Mouse (Mus musculus): ENCODE measurements around the gene Zfp12. TPM values are rescaled to one million over a fixed set of nuclear protein-coding genes. Genes with fewer than 3 reads are reported as not detected.
"Not testable (repeated sequence)": the region's sequence is repeated elsewhere in the genome, so short reads cannot be mapped to it uniquely, and the experiment has no call there.

Zfp12 gene
- total RNA-seq (2021), result 1 to 10 TPM; 7.0 to 8.6 TPM
- long read RNA-seq, experiment 1, full-length matches to known transcripts, result 3 of 4 reads
- long read RNA-seq, experiment 1, partial matches to known transcripts, result 1 of 4 reads
- long read RNA-seq, experiment 1, other reads (novel, unspliced or antisense), result 0 of 4 reads
- long read RNA-seq, experiment 2, full-length matches to known transcripts, result 9 of 11 reads
- long read RNA-seq, experiment 2, partial matches to known transcripts, result 0 of 11 reads
- long read RNA-seq, experiment 2, other reads (novel, unspliced or antisense), result 2 of 11 reads

GRCm38 (mm10) chr5:143235028-143235693, at the start of gene Zfp12:
Gene Zfp12 (plus strand): TSS chr5:143235163.
- intact Hi-C loops (cut with DNase I; ENCODE audit: low total_unique reads), result no loop called here
- peak; percentile 93 for DNase-seq

DNA sequence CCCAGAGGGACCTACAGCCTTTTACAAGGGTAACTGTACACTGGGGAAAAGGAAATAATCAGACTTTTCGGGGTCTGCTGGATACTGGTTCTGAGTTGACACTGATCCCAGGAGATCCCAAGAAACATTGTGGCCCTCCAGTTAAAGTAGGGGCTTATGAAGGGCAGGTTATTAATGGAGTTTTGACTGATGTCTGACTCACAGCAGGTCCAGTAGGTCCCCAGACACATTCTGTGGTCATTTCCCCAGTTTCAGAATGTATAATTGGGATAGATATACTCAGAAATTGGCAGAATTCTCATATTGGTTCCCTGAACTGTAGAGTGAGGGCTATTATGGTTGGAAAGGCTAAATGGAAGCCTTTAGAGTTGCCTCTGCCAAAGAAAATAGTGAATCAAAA, 46.9 kb upstream of the Zfp12 start:
- intact Hi-C loops (cut with DNase I; ENCODE audit: low total_unique reads); DNase-seq: not testable (repeated sequence)

GRCm38 (mm10) chr5:143192806-143193205, 42.2 kb upstream of the Zfp12 start:
- DNase-seq, result no peak
- intact Hi-C loops (cut with DNase I; ENCODE audit: low total_unique reads), result no loop called here

DNA sequence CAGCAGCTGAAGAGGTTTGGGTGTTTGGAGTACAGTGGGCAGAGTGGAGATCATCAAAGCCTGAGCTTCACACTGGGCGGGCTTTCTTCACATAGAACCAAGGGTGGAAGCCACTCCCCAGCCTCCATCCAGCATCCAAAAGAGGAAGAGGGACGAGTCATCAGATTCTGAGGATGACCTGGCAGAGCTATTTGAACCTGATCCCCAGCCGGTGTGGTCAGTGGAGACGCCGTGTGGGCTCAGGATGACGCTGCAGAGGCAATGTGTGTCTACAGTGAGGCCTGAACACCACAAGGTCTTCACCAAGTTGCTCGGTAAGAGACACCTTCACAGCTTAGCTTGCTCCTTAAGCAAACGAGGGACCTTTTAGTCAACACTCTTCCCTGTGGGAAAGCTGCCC, 40.2 kb upstream of the Zfp12 start:
- DNase-seq; intact Hi-C loops (cut with DNase I; ENCODE audit: low total_unique reads): not testable (repeated sequence)

GRCm38 (mm10) chr5:143195166-143195565, 39.8 kb upstream of the Zfp12 start:
- no peak for DNase-seq
- intact Hi-C loops (cut with DNase I; ENCODE audit: low total_unique reads), result no loop called here

GRCm38 (mm10) chr5:143196506-143196905, 38.5 kb upstream of the Zfp12 start:
- intact Hi-C loops (cut with DNase I; ENCODE audit: low total_unique reads), result no loop called here
- DNase-seq, result no peak

DNA sequence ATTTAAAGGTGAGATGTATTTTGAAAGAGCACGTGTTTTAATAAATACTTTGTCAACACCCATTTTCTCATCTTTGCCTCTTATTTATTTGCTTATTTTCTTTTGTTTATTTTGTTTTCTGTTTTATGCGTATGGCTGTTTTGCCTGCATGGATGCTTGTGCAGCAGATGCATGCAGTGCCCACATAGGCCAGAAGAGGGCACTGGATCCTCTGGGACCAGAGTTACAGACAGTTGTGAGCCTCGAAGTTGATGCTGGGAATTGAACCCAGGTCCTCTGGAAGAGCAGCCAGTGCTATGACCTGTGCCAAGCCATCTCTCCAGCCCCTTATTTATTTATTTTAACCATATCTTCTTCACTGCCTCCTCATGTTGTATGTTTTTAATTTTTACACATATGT, 29.9 kb upstream of the Zfp12 start:
- intact Hi-C loops (cut with DNase I; ENCODE audit: low total_unique reads), result no loop called here
- no peak for DNase-seq

DNA sequence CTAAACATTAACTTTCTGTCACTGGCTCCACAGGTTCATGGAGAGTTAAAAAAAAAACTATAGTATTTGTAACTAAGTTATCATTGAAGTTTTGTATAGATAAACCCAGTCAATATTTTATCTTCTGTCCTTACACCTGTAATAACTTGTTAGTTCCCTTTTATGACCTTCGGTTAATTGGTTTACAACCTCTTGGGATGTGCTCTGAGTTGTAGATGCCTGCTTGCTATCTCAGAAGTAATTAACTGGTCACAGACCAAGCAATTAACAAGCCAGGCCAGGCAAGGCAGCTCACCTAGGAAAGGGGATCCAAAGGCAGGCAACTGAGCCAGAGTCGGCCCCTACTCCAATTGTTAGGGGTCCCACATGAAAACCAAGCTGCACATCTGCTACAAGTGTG, 21.1 kb upstream of the Zfp12 start:
- intact Hi-C loops (cut with DNase I; ENCODE audit: low total_unique reads), result no loop called here
- no peak for DNase-seq

DNA sequence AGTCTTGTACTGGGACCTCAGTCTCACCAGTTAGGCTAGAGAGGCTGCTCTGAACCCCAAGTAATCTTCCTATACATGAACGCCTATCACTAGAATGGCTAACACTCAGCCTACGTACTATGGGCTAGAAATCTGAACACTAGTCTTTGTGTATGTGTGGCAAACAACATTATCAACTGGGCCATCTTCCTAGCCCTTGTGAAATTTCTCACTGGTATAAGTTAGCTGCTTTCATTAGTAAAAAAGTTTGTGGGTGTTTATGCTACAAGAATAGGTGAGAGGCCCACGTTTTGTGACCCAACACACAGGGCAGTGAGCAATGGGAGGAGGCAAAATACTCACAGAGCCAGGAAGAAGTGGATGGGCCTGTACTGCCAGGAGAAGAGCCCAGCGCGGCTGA, 14.0 kb upstream of the Zfp12 start:
- intact Hi-C loops (cut with DNase I; ENCODE audit: low total_unique reads), result no loop called here
- DNase-seq, result no peak

GRCm38 (mm10) chr5:143222287-143222686, 12.7 kb upstream of the Zfp12 start:
- no peak for DNase-seq
- intact Hi-C loops (cut with DNase I; ENCODE audit: low total_unique reads), result no loop called here

DNA sequence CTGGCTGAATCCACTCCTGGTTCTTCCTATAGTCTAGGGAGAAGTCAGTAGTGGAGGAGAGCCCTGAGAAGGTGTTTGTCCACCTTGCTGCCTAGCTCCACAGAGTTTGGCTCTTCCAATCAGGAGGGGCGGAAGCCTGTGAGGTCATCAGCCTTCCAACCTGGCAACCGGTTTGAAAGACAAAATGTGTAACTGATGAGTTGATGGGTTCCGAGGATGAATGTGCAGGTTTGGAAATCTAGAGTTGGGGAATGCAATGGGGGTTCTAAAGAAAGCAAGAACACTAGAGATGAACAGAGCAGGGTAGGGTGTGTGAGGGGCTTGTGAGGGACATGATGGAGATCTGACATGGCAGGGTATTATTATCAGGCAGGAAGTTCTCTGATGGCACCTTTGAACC, 8.2 kb upstream of the Zfp12 start, which contains the start of gene Spdye4a:
Gene Spdye4a (minus strand): TSS at position 101 of the 400 bp plus-strand sequence.
- DNase-seq, result no peak
- intact Hi-C loops (cut with DNase I; ENCODE audit: low total_unique reads), result no loop called here

DNA sequence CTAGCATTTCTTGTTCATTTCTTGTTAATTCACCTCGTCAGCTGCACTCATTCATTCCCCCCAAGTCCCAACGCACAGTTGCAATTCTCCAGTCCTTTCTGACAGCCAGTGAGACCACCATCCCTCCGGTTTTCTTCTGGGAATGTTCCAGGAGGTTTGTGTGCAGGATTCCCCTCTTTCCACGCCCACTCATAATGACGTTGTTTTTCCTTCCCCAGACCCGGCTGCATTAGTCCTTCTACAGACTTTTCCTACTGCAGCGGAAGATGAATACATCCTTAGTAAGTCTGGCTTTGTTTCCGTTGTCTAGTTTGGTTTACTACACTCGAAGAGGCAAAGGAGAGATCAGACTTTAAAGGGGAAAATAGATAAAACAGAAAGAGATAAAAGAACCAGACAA, 1.1 kb downstream of the Zfp12 start:
- intact Hi-C loops (cut with DNase I; ENCODE audit: low total_unique reads), result no loop called here
- no peak for DNase-seq

GRCm38 (mm10) chr5:143244926-143245325, 10.0 kb downstream of the Zfp12 start:
- intact Hi-C loops (cut with DNase I; ENCODE audit: low total_unique reads), result no loop called here
- no peak for DNase-seq

DNA sequence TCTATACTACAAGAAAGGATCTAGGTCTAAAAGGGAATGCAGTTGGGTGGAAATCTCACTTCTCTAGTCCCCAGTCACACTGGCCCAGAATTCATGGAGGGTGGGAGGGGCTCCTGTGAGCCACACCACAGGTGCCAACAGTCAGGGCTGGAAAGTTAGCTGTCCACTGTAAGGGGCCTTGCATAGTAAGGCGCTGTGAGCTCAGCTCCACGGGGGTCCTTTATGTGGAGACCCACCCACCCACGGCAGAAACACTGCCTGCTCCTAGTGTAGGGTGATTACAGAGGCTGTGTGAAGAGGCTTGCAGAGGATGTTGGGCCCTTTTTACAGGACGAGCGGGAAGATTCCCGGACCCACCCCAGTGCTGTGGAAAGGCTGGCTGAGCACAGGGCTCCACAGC, 17.1 kb downstream of the Zfp12 start:
- no peak for DNase-seq
- intact Hi-C loops (cut with DNase I; ENCODE audit: low total_unique reads), result no loop called here

DNA sequence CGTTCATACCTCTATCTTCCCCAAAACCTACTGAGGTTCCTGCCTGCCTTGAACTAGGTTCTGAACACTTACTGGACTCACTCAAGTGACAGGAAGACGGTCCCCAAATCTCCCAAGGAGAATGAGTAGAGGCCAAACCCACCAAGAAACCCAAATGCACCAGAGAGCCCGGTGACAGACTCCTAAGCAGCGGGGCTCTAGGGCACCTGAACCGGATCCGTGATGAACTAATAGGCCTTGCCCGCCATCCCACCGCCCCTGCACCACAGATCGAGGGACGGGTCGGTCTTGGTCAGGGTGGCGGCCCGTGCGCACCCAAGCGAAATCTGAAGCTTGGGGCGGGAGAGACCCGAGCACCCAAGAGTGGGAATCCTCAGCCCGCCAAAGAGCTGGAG, 17.8 kb downstream of the Zfp12 start:
- intact Hi-C loops (cut with DNase I; ENCODE audit: low total_unique reads), result no loop called here
- DNase-seq, result no peak

- intact Hi-C loops (cut with DNase I; ENCODE audit: low total_unique reads), result no loop called here
- no peak for DNase-seq
Measured at GRCm38 (mm10) chr5:143253186-143253880, 18.4 kb downstream of the Zfp12 start.

DNA sequence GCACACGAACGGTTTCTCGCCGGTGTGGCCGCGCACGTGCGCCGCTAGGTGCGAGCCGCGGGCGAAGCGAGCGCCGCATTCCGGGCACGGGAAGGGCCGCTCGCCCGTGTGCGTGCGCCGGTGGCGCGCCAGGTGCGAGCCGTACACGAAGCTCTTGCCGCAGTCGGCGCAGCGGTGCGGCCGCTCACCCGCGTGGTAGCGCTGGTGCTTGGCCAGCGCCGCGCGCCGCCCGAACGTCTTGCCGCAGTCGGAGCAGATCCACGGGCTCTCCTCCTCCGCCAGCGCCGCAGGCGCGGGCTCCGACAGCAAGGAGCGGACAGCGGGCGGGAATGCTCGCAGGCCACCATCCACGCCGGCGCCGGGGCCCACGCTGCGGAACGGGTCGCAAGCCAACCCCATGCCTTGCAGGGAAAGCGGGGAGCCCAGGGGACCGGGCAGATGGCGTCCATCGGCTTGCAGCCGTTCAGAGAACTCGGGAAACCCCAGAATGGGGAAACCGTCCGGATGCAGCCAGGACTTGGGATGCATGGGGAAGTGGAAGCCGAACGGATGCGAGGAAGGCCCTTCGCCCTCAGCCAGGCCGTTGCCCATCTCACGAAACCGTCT, 19.0 kb downstream of the Zfp12 start:
- DNase-seq, result no peak
- intact Hi-C loops (cut with DNase I; ENCODE audit: low total_unique reads), result no loop called here

GRCm38 (mm10) chr5:143254487-143255130, 19.6 kb downstream of the Zfp12 start:
- intact Hi-C loops (cut with DNase I; ENCODE audit: low total_unique reads), result no loop called here
- no peak for DNase-seq

GRCm38 (mm10) chr5:143255131-143255519, 20.2 kb downstream of the Zfp12 start:
- intact Hi-C loops (cut with DNase I; ENCODE audit: low total_unique reads), result no loop called here
- no peak for DNase-seq

- no peak for DNase-seq
- intact Hi-C loops (cut with DNase I; ENCODE audit: low total_unique reads), result no loop called here
Measured at GRCm38 (mm10) chr5:143255802-143256201, 20.8 kb downstream of the Zfp12 start.

All from gastrocnemius, postnatal 14 days (tissue).